Mouse (Mus musculus) monocyte, adult 5-6 weeks (primary cell): Measurements from ENCODE around the gene Emp3. TPM values are rescaled to one million over a fixed set of nuclear protein-coding genes. Genes with fewer than 3 reads are reported as not detected.
"Not testable (repeated sequence)": the region's sequence is repeated elsewhere in the genome, so short reads cannot be mapped to it uniquely, and the experiment has no call there.

ENCODE experiments used
- ATAC-seq: fragments of 153-309, 156-312 bp; replicated peaks from 2 replicates; pipeline ENCODE4 v1.8.0; 2017; ENCODE audit warnings: mild to moderate bottlenecking; ENCODE audit not compliant: low TSS enrichment, insufficient number of reproducible peaks, severe bottlenecking, poor library complexity, low FRiP score
- total RNA-seq: library from RNA; stranded (forward); fragments of 200-1000, 200-491, 200-594 nt; gene quantifications from 3 replicates; pipeline ENCODE4 v1.2.3, GENCODE M21; 2017

The Emp3 gene
- total RNA-seq, 1 experiment from 2014 or later = 405 TPM

GRCm38 (mm10) chr7:45917004-45917704 is 4.0 kb downstream of the Emp3 start:
- ATAC-seq = no peak

- ATAC-seq = peak; percentile 42
These were observed 4.9 kb downstream of the Emp3 start for GRCm38 (mm10) chr7:45916056-45917003.

- no peak for ATAC-seq
These were observed 6.2 kb downstream of the Emp3 start for GRCm38 (mm10) chr7:45915011-45915410.

- no peak for ATAC-seq
These were observed 7.1 kb downstream of the Emp3 start for GRCm38 (mm10) chr7:45914067-45914466.

GRCm38 (mm10) chr7:45909145-45909544 is 12.1 kb downstream of the Emp3 start:
- ATAC-seq = no peak

GRCm38 (mm10) chr7:45908384-45908783 is 12.8 kb downstream of the Emp3 start:
- no peak for ATAC-seq

- no peak for ATAC-seq
These were observed 14.6 kb downstream of the Emp3 start for GRCm38 (mm10) chr7:45906622-45907021.

- ATAC-seq = no peak
These were observed 18.7 kb downstream of the Emp3 start for GRCm38 (mm10) chr7:45902481-45903002.

GRCm38 (mm10) chr7:45901562-45901961 is 19.6 kb downstream of the Emp3 start:
- ATAC-seq = 0 out of 2 replicates have a peak, but pooled peaks have one; percentile 16

GRCm38 (mm10) chr7:45898125-45898524 is 23.1 kb downstream of the Emp3 start:
- not testable (repeated sequence) for ATAC-seq

- peak; percentile 34 for ATAC-seq
These were observed 23.9 kb downstream of the Emp3 start for GRCm38 (mm10) chr7:45897258-45897757.

- peak; percentile 84 for ATAC-seq
These were observed 24.5 kb downstream of the Emp3 start, which contains the start of the genes Syngr4 and Tmem143 for GRCm38 (mm10) chr7:45896517-45897257. TSS of gene Syngr4 (minus strand) at chr7:45896714. TSS of gene Tmem143 (plus strand) at chr7:45896941.

GRCm38 (mm10) chr7:45895931-45896516 is 25.2 kb downstream of the Emp3 start:
- no peak for ATAC-seq

GRCm38 (mm10) chr7:45892651-45893050 is 28.6 kb downstream of the Emp3 start:
- no peak for ATAC-seq

- ATAC-seq = no peak
These were observed 34.0 kb downstream of the Emp3 start for GRCm38 (mm10) chr7:45887246-45887645.

GRCm38 (mm10) chr7:45881011-45881410 is 40.2 kb downstream of the Emp3 start:
- ATAC-seq = no peak

- ATAC-seq = no peak
These were observed 40.7 kb downstream of the Emp3 start for GRCm38 (mm10) chr7:45880531-45880930.

- not testable (repeated sequence) for ATAC-seq
These were observed 42.9 kb downstream of the Emp3 start, which contains the start of gene Grin2d for GRCm38 (mm10) chr7:45878278-45878677. TSS of gene Grin2d (minus strand) at chr7:45878378.
